Mouse (Mus musculus) retina, embryonic 14.5 days (tissue): ENCODE measurements around the gene Zdhhc5.
"Not testable (repeated sequence)": the region's sequence is repeated elsewhere in the genome, so short reads cannot be mapped to it uniquely, and the experiment has no call there.

Experiments
- DNase-seq: peaks from one replicate; pipeline ENCODE4 v3.0.0-alpha.2; 2015; ENCODE audit warnings: low spot score

Zdhhc5 gene

GRCm38 (mm10) chr2:84734919-84735318 lies 19.9 kb upstream of the Zdhhc5 start:
- DNase-seq: peak; percentile 25

GRCm38 (mm10) chr2:84734351-84734864 lies 19.4 kb upstream of the Zdhhc5 start:
- peak; percentile 67 for DNase-seq

DNA sequence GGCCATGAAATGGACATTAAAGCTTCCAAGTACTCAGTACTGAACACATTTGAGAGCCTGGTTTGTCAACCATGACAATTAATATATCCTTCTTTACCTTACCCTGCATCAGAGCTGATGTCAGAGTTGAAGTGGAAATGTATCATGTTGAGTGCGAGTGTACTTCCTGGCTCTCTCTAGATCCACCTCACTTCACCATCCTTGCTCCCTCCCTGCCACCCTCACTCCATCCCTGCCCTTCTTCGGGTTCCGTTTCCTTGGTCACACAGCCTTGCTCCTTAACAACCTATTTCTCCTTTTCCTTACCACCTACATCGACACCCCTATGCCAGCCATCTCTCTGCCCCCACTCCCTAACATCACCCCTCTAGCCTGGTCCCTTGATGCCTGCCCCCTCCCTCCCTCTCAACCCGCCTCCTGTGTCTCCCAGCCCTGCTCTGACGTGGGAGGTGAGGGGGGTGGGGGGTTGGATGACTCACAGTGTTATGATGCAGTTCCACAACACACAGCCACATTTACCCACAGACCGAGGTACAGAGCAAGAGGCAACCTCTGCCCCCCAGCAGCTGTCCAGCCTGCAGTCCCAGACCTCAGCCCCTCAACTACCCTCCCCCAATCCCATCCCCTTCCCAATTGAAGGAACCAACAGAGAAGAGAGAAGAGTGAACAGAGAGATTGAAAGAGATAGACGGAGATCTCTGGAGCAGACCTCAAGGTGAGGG lies 18.8 kb upstream of the Zdhhc5 start, which contains the start of gene Ypel4:
TSS of gene Ypel4 (plus strand) at position 480 of the 722 bp plus-strand sequence.
- peak; percentile 55 for DNase-seq

DNA sequence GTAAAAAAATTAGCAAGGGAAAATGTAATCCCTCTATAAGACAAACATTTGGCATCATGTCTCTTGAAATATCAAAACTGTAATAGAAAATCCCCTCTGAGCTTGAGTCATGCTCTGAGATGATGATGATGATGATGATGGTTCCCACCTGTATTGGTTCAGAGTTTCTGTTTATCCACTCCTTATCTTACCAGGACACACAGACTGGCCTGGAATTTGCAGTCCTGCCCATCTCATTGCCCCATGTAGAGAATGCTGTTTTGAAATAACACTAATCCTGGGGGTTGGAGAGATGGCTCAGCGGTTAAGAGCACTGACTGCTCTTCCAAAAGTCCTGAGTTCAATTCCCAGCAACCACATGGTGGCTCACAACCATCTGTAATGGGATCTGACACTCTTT lies 17.4 kb upstream of the Zdhhc5 start:
- no peak for DNase-seq

DNA sequence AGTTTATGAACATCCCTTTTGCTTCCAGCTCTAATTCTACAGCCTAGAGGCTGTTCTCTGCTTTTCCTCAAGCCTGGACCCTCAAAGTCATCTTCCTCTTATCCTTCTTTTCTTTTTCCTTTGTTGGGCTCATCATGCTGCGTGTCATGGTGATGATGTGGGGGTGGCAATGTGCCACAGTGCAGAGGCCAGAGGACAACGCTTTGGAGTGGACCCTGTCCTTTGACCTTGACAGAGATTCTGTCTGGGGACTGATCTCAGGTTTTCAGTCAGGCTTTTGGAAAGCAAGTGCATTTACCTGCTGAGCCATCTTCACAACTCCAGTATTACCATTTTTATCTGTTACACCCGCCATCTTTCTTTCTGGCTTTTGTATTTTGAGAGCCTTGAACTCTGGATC lies 16.2 kb upstream of the Zdhhc5 start:
- DNase-seq: no peak

DNA sequence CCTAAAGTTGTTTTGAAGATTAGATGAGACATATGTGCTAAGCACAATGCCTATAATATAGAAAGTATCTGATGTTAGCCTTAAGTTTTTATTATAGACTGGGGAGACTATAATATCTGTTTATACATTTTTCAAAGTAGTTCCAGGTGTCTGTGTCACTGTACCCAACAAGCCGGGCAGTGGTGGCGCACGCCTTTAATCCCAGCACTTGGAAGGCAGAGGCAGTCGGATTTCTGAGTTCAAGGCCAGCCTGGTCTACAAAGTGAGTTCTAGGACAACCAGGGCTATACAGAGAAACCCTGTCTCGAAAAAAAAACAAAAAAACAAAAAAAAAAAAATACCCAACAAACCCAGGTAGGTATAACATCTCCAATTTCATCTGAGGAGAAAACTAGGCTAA lies 13.2 kb upstream of the Zdhhc5 start:
- DNase-seq: not testable (repeated sequence)

GRCm38 (mm10) chr2:84727172-84727858 lies 12.3 kb upstream of the Zdhhc5 start, which contains the start of gene Clp1:
Gene Clp1 (minus strand): TSS chr2:84727350.
- DNase-seq: peak; percentile 98

GRCm38 (mm10) chr2:84726716-84727115 lies 11.7 kb upstream of the Zdhhc5 start:
- DNase-seq: no peak

DNA sequence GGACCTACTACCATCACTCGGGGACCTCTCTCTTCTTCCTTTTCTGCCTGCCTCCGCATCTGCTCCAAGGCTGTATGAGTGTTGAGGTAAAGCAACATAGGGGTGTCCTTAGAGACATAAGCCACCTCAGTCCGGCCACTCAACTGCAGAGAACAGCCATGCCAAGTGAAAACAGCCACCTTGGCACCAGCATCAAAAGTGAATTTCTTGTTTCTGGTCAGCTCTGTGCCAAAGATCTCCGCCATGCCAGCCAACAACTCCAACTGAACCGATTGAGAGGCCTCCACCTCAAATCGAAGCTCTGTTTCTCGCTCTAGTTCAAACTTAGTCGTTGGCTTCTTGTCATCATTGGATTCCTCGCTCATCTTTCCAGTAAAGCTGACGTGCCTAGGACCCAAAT lies 10.8 kb upstream of the Zdhhc5 start:
- DNase-seq: no peak

GRCm38 (mm10) chr2:84723856-84724255 lies 8.9 kb upstream of the Zdhhc5 start:
- DNase-seq: no peak

GRCm38 (mm10) chr2:84721182-84721581 lies 6.2 kb upstream of the Zdhhc5 start:
- no peak for DNase-seq

- DNase-seq: no peak
These were observed 5.7 kb upstream of the Zdhhc5 start for GRCm38 (mm10) chr2:84720718-84721117.

- no peak for DNase-seq
These were observed 2.4 kb upstream of the Zdhhc5 start for GRCm38 (mm10) chr2:84717357-84717756.

GRCm38 (mm10) chr2:84716423-84717355 lies 1.7 kb upstream of the Zdhhc5 start:
- DNase-seq: peak; percentile 2

GRCm38 (mm10) chr2:84715562-84716361 lies 782 bp upstream of the Zdhhc5 start:
- peak; percentile 94 for DNase-seq

GRCm38 (mm10) chr2:84714422-84714810 lies 564 bp downstream of the Zdhhc5 start:
- no peak for DNase-seq

DNA sequence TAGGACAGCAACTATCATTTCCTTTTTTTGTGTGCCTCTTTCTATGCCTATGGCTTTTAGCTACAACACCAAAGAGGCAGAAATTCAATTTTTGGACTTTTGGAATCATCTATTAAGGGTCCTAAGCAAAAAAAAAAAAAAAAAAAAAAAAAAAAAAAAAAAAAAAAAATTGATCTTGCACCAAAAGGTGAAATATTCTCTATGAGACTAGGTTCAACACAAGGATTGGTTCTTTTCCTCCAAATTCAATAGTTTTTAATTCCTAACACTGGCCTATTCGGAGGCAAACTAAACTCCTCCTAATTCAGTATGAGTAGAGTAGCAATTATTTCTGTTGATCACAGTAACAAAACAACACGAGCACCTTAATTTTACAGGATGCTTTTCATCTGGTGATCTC lies 3.1 kb downstream of the Zdhhc5 start:
- no peak for DNase-seq

- no peak for DNase-seq
These were observed 7.5 kb downstream of the Zdhhc5 start for GRCm38 (mm10) chr2:84707523-84707922.

- no peak for DNase-seq
These were observed 9.7 kb downstream of the Zdhhc5 start for GRCm38 (mm10) chr2:84705295-84705694.

- DNase-seq: no peak
These were observed 10.7 kb downstream of the Zdhhc5 start for GRCm38 (mm10) chr2:84704329-84704728.

GRCm38 (mm10) chr2:84703497-84703896 lies 11.5 kb downstream of the Zdhhc5 start:
- DNase-seq: no peak
